Mouse (Mus musculus): Measurements from ENCODE around the gene St8sia4. TPM values are rescaled to one million over a fixed set of nuclear protein-coding genes. Genes with fewer than 3 reads are reported as not detected.

The St8sia4 gene
- 65.4 to 68.5 TPM (median 67.2 TPM) in 4 replicates for total RNA-seq (2023; ENCODE audit: inconsistent age)

GRCm38 (mm10) chr1:95667435-95668252 lies at the start of gene St8sia4:
St8sia4 (minus strand) TSS chr1:95667571.

Measured in B cell, adult (primary cell).